Mouse (Mus musculus) olfactory bulb, adult 2 months (tissue): Measurements from ENCODE around the gene Irf7.

Source experiments
- CTCF ChIP-seq: fragments of 200-500 bp; IDR thresholded peaks from 2 replicates; pipeline ENCODE4 v1.5.1; 2012; ENCODE audit warnings: low read depth, mild to moderate bottlenecking, low read length, moderate library complexity; ENCODE audit not compliant: insufficient read depth
- POLR2A ChIP-seq: fragments of 200-500 bp; IDR thresholded peaks from 2 replicates; pipeline ENCODE4 v1.6.1; 2012; ENCODE audit warnings: mild to moderate bottlenecking, low read depth, low read length, moderate library complexity; ENCODE audit not compliant: insufficient read depth

GRCm38 (mm10) chr7:141315076-141315475, 48.8 kb upstream of the Irf7 start:
- TF ChIP-seq CTCF (no peak), POLR2A (no peak)
